Mouse (Mus musculus) small intestine, adult 2 months (tissue): ENCODE measurements at regions not wholly inside any gene's neighbourhood (a gene's known extent, or its start where the extent isn't known, plus 50 kb on each side); places are given as distances from the start of the nearest gene placed in this dataset.
"Not testable (repeated sequence)": the region's sequence is repeated elsewhere in the genome, so short reads cannot be mapped to it uniquely, and the experiment has no call there.

Experiments
- H3K27ac ChIP-seq: fragments of 200-500 bp; 2 replicates; pipeline ENCODE4 v1.5.1; 2012; ENCODE audit warnings: low read depth, low read length, control low read depth, inconsistent platforms; ENCODE audit not compliant: insufficient read depth
- H3K27me3 ChIP-seq: fragments of 200-500 bp; 2 replicates; pipeline ENCODE4 v1.6.1; 2012; ENCODE audit warnings: mild to moderate bottlenecking, moderate library complexity, low read length, inconsistent platforms; ENCODE audit not compliant: control insufficient read depth, insufficient read depth
- H3K36me3 ChIP-seq: fragments of 200-500 bp; 2 replicates; pipeline ENCODE4 v1.6.1; 2012; ENCODE audit warnings: mild to moderate bottlenecking, low read length, control low read depth, inconsistent platforms; ENCODE audit not compliant: control insufficient read depth, insufficient read depth
- H3K4me1 ChIP-seq: fragments of 200-500 bp; 2 replicates; pipeline ENCODE4 v1.6.1; 2012; ENCODE audit warnings: low read length, inconsistent platforms, mixed read lengths; ENCODE audit not compliant: control insufficient read depth, insufficient read depth, insufficient read length
- H3K4me3 ChIP-seq: fragments of 200-500 bp; 2 replicates; pipeline ENCODE4 v1.5.1; 2012; ENCODE audit warnings: low read depth, mild to moderate bottlenecking, control low read depth, inconsistent platforms, low read length, moderate library complexity
- CTCF ChIP-seq: fragments of 200-500 bp; IDR thresholded peaks from 2 replicates; pipeline ENCODE4 v1.5.1; 2012; ENCODE audit warnings: low read depth, mild to moderate bottlenecking, control low read depth, inconsistent platforms, low read length, moderate library complexity, mixed read lengths; ENCODE audit not compliant: insufficient replicate concordance, insufficient read length; ENCODE audit errors: extremely low read depth
- POLR2A ChIP-seq: fragments of 200-500 bp; IDR thresholded peaks from 2 replicates; pipeline ENCODE4 v1.6.1; 2012; ENCODE audit warnings: low read depth, mild to moderate bottlenecking, control low read depth, inconsistent platforms, low read length, moderate library complexity
- WGBS: fragments of 180-500 bp; shearing (Covaris S2); methylation state at CpG from one replicate; pipeline ENCODE4 v1.1.7; 2018; 5-methylcytosine and 5-hydroxymethylcytosine counted together

- Histone ChIP-seq H3K4me3 (no peak overlapping the region), H3K4me1 (no peaks in the 10 kb centered on the region), H3K36me3 (no peaks in the 10 kb centered on the region), H3K27me3 (no peaks in the 10 kb centered on the region), H3K27ac (no peak overlapping the region)
- TF ChIP-seq POLR2A (no peak), CTCF (no peak)
- 67% methylated on average over 1 of the region's 1 CpGs for WGBS
These were observed 217.2 kb downstream of the Tpra1 start for GRCm38 (mm10) chr6:89119241-89119640.

- Histone ChIP-seq H3K4me3 (no peak overlapping the region), H3K27me3 (no peaks in the 10 kb centered on the region), H3K4me1 (no peaks in the 10 kb centered on the region), H3K27ac (no peak overlapping the region), H3K36me3 (no peaks in the 10 kb centered on the region)
- 54% methylated on average over 4 of the region's 4 CpGs for WGBS
- TF ChIP-seq POLR2A (no peak), CTCF (no peak)
These were observed 219.1 kb downstream of the Tpra1 start for GRCm38 (mm10) chr6:89121023-89121745.

- Histone ChIP-seq H3K4me1 (no peaks in the 10 kb centered on the region), H3K27me3 (no peaks in the 10 kb centered on the region), H3K36me3 (no peaks in the 10 kb centered on the region), H3K27ac (no peak overlapping the region), H3K4me3 (no peak overlapping the region)
- 79% methylated on average over 3 of the region's 3 CpGs for WGBS
- no peak for TF ChIP-seq CTCF
- no peak for TF ChIP-seq POLR2A
These were observed 219.7 kb downstream of the Tpra1 start for GRCm38 (mm10) chr6:89121746-89122070.

GRCm38 (mm10) chr6:89125916-89126315 is 223.9 kb downstream of the Tpra1 start:
- no peak overlapping the region for H3K27ac ChIP-seq
- no peaks in the 10 kb centered on the region for H3K27me3 ChIP-seq
- no peak for TF ChIP-seq CTCF
- TF ChIP-seq POLR2A = no peak
- WGBS = 44% methylated on average over 9 of the region's 9 CpGs
- no peaks in the 10 kb centered on the region for H3K36me3 ChIP-seq
- H3K4me3 ChIP-seq = no peak overlapping the region
- no peaks in the 10 kb centered on the region for H3K4me1 ChIP-seq

GRCm38 (mm10) chr6:89128141-89128540 is 226.1 kb downstream of the Tpra1 start:
- not testable (repeated sequence) for H3K4me3 ChIP-seq, H3K36me3 ChIP-seq, H3K27ac ChIP-seq, H3K27me3 ChIP-seq, H3K4me1 ChIP-seq
- WGBS = 48% methylated on average over 5 of the region's 5 CpGs

GRCm38 (mm10) chr6:89140469-89140868 is 222.0 kb downstream of the Plxna1 start:
- Histone ChIP-seq H3K36me3 (no peaks in the 10 kb centered on the region), H3K27me3 (no peaks in the 10 kb centered on the region), H3K27ac (0 out of 2 replicates have a peak overlapping the region, but pooled peaks have one; percentile 34), H3K4me3 (no peak overlapping the region), H3K4me1 (no peaks in the 10 kb centered on the region; the same call in 1 of the 2 replicates)
- TF ChIP-seq CTCF (no peak), POLR2A (no peak)
- 64% methylated on average over 3 of the region's 3 CpGs for WGBS

- Histone ChIP-seq H3K4me1 (no peaks in the 10 kb centered on the region), H3K27me3 (no peaks in the 10 kb centered on the region), H3K36me3 (no peaks in the 10 kb centered on the region), H3K27ac (no peak overlapping the region), H3K4me3 (no peak overlapping the region)
- WGBS = 78% methylated on average over 11 of the region's 11 CpGs
- TF ChIP-seq CTCF (no peak), POLR2A (no peak)
These were observed 209.3 kb downstream of the Plxna1 start for GRCm38 (mm10) chr6:89153027-89153662.
